Mouse (Mus musculus): ENCODE measurements at regions not wholly inside any gene's neighbourhood (a gene's known extent, or its start where the extent isn't known, plus 50 kb on each side); places are given as distances from the start of the nearest gene placed in this dataset.

GRCm38 (mm10) chr10:37571171-37571570 lies 432.5 kb upstream of the Marcks start:
- TF ChIP-seq CTCF (conservative IDR thresholded peaks at IDR 0.05; ENCODE audit: insufficient read depth, insufficient read length, low read depth, low read length) = no peak
- TF ChIP-seq POLR2A (IDR thresholded peaks at IDR 0.05; ENCODE audit: low read depth, low read length) = no peak

All from kidney, adult 2 months (tissue).